Mouse (Mus musculus): Measurements from ENCODE around the gene Scarf2. TPM values are rescaled to one million over a fixed set of nuclear protein-coding genes. Genes with fewer than 3 reads are reported as not detected.

Gene Scarf2
- total RNA-seq, 2 experiments from 2014 or later, result not detected

DNA sequence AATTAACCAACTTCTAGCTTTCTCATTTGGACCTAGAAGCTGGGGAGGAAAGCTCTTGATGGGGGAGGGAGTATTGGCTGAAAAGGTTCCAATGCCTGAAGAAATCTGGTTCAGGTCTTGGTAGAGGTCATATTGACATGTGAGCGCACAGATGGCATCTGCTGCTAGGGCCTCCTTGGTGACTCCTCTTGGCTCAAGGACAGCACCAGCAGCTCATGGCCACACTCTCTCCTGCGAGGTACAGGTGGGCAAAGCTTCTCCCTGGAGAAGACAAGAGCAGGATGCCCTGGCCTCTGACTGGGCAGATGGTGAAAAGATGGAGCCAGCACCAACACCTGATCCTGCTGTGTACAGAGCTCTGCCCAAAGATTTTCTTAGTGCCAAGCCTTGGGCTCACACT, 29.4 kb downstream of the Scarf2 start:
- no peak for ATAC-seq (replicated peaks; ENCODE audit: low FRiP score, low TSS enrichment, poor library complexity, severe bottlenecking)

DNA sequence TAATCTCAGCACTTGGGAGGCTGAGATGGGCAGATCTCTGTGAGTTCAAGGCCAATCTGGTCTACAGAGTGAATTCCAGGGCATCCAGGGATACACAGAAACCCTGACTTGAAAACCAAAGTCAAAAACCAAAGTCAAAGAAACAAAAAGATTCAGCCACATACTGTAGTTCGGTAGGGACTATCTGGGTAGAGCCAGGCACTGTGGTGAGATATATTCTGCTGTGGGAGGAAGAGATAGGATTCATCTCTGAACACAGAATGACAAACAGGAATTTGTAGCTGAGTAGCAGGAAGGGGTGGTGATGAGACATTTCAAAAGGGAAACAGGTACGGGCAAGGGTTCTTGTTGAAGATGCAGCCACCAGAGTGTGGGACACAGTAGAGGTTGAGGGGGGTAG, 31.1 kb downstream of the Scarf2 start:
- ATAC-seq (replicated peaks; ENCODE audit: low FRiP score, low TSS enrichment, poor library complexity, severe bottlenecking), result peak; percentile 30; the same call in 1 of the 2 replicates

DNA sequence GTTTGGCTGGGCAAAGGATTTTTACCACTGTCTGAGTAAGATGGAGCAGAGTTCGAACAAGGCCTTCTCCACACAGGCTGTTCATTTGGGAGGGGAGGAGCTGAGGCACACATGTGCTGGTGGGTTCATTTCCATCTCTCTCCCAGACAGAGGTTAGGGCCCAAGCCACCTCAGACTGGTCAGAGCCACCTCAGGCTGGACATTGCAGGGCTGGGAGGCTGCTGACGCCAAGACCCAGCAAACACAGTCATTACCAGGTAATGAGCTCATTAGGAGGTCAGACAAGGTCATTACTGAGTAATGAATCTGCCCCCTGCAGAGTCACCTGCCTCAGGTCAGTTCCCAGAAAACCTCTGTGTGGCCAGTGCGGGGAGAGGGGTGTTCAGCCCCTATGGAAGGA, 31.8 kb downstream of the Scarf2 start:
- no peak for ATAC-seq (replicated peaks; ENCODE audit: low FRiP score, low TSS enrichment, poor library complexity, severe bottlenecking)

DNA sequence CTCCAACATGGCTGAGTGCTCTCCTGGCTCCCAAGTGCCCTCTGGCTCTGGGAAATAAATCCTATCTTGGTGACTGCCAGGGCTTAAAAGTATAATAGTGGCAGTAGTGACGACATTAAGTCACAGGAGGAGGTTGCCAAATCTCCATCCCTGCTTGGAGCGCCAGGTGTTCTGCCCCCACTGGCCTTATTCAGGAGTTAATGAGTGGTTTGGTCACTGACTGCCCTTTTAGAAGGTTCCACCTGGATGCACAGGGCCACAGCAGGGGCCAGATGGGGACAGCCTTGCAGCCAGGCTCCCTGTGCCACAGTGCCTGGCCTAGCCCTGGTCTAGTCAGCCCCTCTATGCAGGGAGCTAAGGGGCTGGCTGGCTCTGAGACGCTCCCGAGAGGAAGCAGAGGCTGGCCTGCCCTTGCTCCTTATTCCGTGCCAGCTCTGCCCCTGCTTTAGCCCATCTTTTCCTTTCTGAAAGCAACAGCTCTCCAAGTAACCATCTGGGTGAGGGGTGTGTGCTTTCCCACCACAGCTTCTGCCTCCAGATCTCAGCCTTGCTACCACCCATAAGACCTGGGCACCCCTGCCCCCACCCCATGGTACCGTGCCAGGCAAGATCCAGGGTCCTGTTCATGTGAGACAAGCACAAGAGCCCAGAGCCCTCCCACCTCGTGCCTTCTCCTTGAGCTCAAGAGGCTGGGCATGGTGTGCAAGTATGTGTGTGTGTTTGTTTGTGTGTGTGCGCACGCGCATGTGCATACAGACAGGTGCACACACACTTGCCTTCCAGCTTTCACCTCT, 33.5 kb downstream of the Scarf2 start:
- ATAC-seq (replicated peaks; ENCODE audit: low FRiP score, low TSS enrichment, poor library complexity, severe bottlenecking), result no peak

DNA sequence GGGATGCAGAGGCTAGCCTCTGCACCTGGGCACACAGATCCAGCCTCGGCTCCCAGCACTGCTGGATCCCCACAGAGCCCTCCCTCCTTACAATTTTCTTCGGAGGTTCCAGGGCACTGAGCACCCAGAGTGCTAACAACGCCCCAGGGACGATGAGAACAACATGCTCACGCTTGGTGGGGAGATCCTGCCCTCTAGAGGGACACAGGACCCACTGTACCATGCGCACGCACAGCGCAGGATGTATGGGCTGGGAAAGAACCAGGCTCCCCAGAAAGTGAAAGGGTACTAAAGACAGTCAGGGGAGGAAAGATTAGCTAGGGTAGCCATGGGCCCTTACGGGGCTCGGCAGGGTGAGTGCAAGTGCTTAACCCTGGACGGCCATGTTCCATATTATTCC, 34.7 kb downstream of the Scarf2 start:
- 0 out of 2 replicates have a peak, but pooled peaks have one; percentile 24 for ATAC-seq (replicated peaks; ENCODE audit: low FRiP score, low TSS enrichment, poor library complexity, severe bottlenecking)

DNA sequence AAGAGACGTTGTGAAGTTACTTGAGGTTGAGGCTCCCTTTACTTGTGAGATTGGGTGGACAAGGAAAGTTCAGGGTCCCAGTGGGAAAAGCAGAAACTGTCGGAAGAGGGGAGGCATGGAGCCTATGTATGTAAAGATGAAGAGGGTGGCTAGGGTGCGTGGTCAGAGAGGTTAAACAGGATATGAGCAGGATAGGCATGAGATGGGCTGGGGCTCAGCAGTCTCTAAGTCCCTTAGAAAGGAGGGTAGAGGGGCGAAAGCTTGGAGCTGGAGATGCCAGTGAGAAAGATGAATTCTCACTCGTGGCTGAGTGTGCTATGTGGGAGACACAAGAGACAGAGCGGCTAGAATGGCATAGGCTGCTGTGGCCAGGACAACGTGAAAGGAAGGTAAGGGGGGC, 35.7 kb downstream of the Scarf2 start, which contains the start of gene B830017H08Rik:
Gene B830017H08Rik (plus strand): TSS at position 301 of the 400 bp plus-strand sequence.
- ATAC-seq (replicated peaks; ENCODE audit: low FRiP score, low TSS enrichment, poor library complexity, severe bottlenecking), result no peak

DNA sequence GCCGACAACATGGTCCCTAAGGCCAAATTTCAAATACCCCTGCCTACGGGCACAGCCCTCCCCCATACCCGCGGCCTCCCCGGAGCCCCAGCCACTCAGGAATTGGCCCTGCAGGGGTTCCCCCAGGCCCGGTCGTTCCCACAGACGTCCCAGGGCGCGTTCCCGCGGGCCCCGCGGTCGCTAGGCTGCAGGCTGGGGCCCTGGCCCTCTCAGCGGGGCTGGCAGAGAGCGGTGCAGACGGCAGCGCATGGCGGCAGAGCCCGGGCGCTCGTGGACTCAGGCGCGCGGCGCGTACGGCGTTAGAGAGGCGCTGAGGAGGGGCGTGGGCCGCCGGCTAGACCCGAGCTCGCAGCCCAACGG, 36.2 kb downstream of the Scarf2 start:
- no peak for ATAC-seq (replicated peaks; ENCODE audit: low FRiP score, low TSS enrichment, poor library complexity, severe bottlenecking)

DNA sequence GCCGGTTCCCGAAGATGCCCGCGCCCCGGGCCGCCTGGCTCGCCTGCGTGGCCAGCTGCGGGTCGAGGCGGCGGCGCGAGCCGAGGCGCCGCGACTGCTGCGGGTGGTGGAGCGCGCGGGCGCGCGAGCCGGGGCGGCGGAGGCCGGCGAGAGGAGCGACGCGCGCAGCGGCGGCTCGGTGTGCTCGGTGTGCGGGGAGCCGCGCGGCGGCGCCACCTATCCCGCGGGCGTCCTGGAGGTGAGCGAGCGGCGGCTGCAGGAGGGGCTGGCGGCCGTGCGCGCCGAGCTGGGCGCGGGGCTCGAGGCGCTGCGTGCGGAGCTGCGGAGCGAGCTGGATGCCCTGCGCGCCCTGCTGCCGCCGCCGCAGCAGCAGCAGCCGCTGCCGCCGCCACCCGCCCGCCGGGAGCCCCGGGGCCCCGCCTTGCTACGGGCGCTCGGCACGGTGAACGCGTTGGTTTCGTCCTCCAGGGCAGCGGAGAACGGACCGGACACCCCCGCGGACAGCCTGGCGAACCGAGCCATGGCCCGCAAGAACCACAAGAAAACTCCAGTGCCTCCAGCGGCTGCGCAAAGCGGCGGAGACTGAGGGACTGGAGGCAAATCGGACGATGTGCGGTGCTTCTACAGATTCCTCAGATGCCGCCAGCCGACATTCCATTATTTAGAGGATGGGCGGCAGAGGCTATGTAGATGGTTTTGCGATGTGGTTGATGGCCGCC, 36.8 kb downstream of the Scarf2 start:
- no peak for ATAC-seq (replicated peaks; ENCODE audit: low FRiP score, low TSS enrichment, poor library complexity, severe bottlenecking)

DNA sequence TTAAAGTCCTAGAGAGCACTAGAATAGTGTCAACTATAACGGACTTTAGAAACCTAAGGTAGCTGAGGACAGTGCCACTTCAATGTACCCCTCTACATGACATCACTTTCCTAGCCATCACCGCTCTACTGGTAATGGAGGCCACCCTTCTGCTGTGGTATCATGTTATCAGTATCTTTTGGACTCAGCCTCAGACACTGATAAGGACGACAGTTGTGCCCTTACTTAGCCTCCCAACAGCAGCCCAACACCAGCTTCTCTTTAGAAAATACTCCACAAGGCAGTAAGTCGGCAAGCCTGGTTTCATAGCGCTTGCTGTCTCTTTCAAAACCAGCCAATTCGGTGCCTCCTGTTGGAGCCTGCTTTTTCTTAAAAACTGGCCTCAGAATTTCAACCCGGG, 37.5 kb downstream of the Scarf2 start:
- peak; percentile 32; the same call in 1 of the 2 replicates for ATAC-seq (replicated peaks; ENCODE audit: low FRiP score, low TSS enrichment, poor library complexity, severe bottlenecking)

DNA sequence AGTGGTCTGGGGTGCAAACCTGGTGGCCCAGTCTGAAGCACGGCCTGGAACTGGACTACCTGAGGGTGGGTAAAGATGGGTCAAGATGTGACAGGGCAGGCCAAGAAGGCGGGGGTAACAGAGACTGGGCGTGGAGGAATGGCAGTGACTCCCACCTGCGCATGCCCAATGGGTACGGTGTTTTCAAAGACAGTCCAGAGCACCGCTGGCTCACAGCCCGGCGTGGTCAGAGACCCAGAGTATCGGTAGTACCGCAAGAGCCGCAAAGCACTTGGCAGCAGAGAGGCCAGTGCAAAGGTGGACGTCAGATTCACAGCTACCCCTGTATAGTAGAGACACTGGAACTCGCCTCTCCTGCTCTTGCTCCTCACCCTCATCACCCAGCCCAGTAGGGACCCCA, 38.4 kb downstream of the Scarf2 start:
- no peak for ATAC-seq (replicated peaks; ENCODE audit: low FRiP score, low TSS enrichment, poor library complexity, severe bottlenecking)

DNA sequence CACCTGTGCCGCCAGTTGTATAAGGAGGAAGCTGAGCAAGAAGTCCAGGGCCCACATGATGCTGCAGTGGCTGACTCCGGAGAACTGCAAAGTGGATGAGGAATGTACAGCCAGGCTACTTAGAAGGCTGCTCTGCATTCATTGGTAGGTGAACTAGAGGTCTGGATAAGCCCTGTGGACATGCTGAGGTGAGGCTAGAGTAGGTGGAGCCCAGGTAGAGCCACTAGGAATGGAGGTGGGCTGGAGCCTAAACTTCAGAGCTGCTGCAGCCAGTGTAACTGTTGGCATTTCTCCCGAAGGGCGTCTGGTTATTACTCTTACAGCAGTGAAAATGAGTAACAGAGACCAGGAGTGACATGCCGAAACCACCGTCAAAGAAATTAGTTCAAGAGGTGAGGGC, 41.0 kb downstream of the Scarf2 start, which contains the start of gene Car15:
Gene Car15 (minus strand): TSS at position 314 of the 400 bp plus-strand sequence.
- ATAC-seq (replicated peaks; ENCODE audit: low FRiP score, low TSS enrichment, poor library complexity, severe bottlenecking), result no peak

DNA sequence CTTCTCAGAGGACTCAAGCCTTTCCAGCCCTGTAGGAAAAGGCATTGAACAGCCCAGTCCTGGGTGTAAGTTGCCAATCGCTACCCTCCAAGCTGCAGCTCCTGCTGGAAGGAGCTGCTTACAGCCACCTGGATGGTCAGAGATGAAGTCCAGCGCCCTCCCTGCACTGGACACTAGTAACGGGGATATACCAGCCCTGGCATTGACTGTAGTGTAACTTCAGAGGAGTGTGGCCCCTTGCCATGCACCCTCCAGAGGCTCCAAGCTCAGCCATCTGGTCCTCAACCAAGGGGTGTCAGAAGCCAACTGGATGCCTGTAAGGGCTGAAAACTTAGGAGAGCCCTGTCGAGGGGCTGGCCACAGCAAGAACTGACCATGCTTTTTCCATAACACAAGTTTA, 42.9 kb downstream of the Scarf2 start:
- ATAC-seq (replicated peaks; ENCODE audit: low FRiP score, low TSS enrichment, poor library complexity, severe bottlenecking), result no peak

DNA sequence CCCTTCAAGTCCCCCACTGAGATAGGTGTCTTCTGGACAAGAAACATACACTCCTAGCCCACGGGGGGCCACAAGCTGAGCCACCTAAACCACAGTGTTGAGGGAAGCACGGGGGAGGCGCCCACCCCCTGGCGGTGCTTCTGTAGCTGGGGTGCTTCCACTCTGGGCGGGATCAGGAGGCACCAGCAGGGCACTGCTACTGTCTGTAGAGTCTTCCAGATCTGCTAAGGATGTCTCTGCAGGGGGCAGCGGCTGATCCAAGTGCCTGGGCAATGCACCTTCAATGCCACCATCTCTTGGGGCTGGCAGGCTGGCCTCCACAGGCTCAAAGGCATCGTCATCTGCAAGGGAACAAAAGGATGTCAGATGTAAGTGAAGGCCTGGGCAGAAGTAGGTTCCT, 45.4 kb downstream of the Scarf2 start:
- ATAC-seq (replicated peaks; ENCODE audit: low FRiP score, low TSS enrichment, poor library complexity, severe bottlenecking), result no peak

DNA sequence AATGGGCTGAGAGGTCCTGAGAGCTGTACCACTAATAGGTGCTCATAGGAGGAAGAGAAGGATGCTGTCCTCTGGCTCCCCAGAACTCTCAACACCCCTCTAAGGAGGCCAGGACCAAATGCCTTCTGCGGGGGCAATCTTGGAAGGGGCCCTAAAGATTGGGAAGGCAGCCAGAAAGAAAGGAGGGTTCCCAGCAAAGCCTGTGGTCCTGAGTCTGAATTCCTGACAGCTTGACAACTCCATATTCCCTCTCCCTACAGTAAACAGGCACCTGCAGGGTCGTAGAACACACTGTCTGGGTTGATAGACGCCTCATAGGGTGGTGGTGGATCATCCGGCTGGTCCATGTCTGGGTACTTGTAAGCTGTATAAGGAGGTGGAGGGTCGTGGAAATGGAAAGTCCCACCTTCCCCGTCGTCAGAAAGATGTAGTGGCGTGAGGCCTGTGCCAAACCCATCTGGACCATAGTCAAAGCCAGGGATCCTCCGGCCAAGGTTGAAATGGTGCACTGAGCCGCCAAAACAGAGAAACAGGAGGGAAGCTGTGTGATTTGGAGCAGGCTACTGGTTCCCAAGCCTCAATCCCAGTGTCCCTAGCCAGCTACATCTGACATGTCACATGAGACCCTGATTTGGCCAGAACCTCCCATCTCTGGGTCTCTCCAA, 46.8 kb downstream of the Scarf2 start:
- no peak for ATAC-seq (replicated peaks; ENCODE audit: low FRiP score, low TSS enrichment, poor library complexity, severe bottlenecking)

DNA sequence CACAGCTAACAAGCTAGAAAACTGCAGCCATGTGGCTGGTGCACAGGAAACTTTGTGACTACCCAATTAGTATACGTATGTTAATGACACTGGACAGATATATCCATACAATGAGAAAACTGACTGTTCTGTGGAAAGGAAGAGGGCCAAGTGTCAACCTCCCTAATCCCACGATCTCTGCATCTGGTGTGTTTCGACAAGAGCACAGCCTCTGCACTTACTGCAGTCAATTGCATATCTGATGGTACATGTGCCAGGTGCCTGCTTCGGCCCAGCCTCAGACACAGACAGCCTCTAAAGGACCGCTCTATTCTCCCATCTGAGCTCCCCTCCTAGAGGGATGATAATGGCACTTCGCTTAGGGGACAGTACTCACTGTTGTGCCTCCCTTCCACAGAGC, 51.3 kb downstream of the Scarf2 start:
- ATAC-seq (replicated peaks; ENCODE audit: low FRiP score, low TSS enrichment, poor library complexity, severe bottlenecking), result peak; percentile 87

DNA sequence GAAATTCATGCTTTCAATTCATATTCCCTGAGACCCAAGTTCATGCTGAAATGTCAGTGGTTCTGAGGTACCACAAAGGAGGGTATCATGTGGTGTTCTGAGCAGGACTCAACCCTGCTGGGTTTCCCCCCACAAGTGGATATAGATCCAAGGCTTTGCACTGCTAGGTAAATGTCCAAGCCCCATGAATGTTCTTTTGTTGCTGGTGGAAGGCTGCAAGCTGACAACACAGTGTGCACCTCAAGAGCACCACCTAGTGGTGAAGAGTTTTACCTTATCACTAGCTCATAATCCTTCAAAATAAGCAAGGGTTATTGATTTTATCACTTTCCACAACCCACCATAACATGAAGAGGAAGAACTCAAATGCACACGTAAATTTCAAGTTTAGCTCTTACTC, 51.8 kb downstream of the Scarf2 start:
- peak; percentile 74 for ATAC-seq (replicated peaks; ENCODE audit: low FRiP score, low TSS enrichment, poor library complexity, severe bottlenecking)

DNA sequence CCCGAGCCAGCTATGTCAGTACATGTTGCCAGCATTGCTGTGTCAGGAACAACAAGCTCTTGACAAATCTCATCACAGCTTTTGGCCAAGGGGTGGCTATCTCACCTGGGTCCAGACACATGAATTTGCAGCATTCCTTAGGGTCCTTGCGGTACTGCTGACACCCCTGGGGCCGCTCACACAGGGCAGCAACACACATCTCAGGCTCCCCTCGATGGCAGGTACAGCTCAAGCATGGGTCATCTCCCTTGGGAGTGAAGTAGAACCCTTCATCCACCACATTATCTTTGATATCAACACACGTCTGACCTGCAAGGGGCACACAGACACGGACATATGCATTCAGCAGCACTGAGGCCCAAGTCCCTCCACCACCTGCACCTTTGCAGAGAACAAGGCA, 52.4 kb downstream of the Scarf2 start:
- no peak for ATAC-seq (replicated peaks; ENCODE audit: low FRiP score, low TSS enrichment, poor library complexity, severe bottlenecking)

DNA sequence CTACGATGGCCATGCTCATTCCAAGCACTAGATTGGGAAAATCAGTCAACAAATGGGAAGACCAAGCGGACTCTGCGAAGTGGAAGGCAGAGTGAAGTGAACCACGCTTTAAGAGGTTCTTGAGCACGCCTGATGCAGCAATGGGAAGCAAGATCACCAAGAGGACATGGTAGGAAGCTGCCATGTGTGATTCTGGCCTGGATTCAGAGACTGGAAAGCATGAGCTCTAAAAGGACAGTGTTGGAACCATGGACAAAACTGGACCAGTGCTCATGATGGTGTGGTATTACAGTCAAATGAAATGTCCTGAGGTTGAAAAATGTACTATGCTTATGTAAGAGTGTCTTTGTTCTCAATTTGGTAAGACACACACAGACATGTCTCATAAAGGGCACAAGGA, 54.2 kb downstream of the Scarf2 start:
- no peak for ATAC-seq (replicated peaks; ENCODE audit: low FRiP score, low TSS enrichment, poor library complexity, severe bottlenecking)

DNA sequence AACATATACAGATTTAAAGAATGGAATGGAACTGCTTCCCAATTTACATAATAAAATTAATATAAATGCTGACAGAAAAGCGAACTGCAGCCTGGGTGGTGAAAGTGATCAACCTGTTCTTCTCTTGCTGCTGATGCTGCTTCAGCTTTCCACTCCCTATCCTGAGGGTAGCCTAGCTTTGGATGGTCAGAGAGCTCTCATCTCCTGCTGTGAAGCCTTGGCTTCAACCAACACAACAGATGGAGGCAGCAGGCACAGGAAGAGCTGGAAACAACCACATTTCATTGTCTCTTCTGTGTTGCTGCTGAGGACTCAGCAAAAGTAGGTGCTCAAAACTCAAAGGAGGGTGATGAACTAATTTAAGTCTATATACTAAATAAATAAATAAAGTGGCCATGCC, 54.8 kb downstream of the Scarf2 start:
- ATAC-seq (replicated peaks; ENCODE audit: low FRiP score, low TSS enrichment, poor library complexity, severe bottlenecking), result no peak

DNA sequence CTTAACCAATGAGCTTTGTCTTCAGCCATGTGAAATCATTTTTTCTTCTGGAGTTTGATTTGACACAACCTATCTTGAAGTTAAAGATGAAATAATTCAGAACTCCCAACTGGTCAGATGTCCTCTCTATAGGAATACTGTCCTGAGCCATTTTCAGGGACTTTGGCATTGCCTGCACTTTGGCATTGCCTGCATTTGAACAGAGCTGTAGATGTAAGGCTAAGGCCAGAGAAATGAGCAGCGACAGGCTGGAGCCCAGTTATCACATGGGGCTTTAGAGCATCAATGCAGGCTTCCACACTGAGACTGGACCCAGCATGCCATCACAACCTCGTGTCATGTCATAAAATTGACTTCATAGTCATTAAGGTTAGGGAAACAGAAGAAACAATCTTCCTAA, 56.2 kb downstream of the Scarf2 start:
- ATAC-seq (replicated peaks; ENCODE audit: low FRiP score, low TSS enrichment, poor library complexity, severe bottlenecking), result no peak

Measured in megakaryocyte-erythroid progenitor cell, adult 5-6 weeks (primary cell).